Mouse (Mus musculus): ENCODE measurements around the gene Itpr1.

GRCm38 (mm10) chr6:108468226-108468825, 255.4 kb downstream of the Itpr1 start:
- no peak for TF ChIP-seq CTCF (conservative IDR thresholded peaks at IDR 0.05; ENCODE audit: insufficient read depth, insufficient read length, low read depth, low read length)
- TF ChIP-seq POLR2A (IDR thresholded peaks at IDR 0.05; ENCODE audit: low read depth, low read length), result no peak
